Mouse (Mus musculus) urinary bladder, postnatal 10 days (tissue): ENCODE results near the gene Zbtb20.

Experiments
- DNase-seq: peaks from one replicate; pipeline ENCODE4 v3.0.0; 2022; ENCODE audit warnings: low spot score

The Zbtb20 gene

GRCm38 (mm10) chr16:43397629-43398323, 522.1 kb downstream of the Zbtb20 start:
- DNase-seq, result no peak

GRCm38 (mm10) chr16:43399428-43399827, 523.7 kb downstream of the Zbtb20 start:
- no peak for DNase-seq

GRCm38 (mm10) chr16:43400046-43400445, 524.4 kb downstream of the Zbtb20 start:
- no peak for DNase-seq

- DNase-seq, result no peak
Observed at GRCm38 (mm10) chr16:43400949-43401348, 525.3 kb downstream of the Zbtb20 start.

GRCm38 (mm10) chr16:43402888-43403287, 527.2 kb downstream of the Zbtb20 start:
- no peak for DNase-seq

GRCm38 (mm10) chr16:43405089-43405488, 529.4 kb downstream of the Zbtb20 start:
- no peak for DNase-seq

GRCm38 (mm10) chr16:43407594-43408142, 532.0 kb downstream of the Zbtb20 start:
- no peak for DNase-seq

GRCm38 (mm10) chr16:43408622-43409021, 532.9 kb downstream of the Zbtb20 start:
- DNase-seq, result no peak

GRCm38 (mm10) chr16:43409108-43409909, 533.6 kb downstream of the Zbtb20 start:
- DNase-seq, result no peak

- no peak for DNase-seq
Observed at GRCm38 (mm10) chr16:43409910-43410612, 534.4 kb downstream of the Zbtb20 start.

- no peak for DNase-seq
Observed at GRCm38 (mm10) chr16:43410613-43410974, 534.9 kb downstream of the Zbtb20 start.

GRCm38 (mm10) chr16:43415864-43416263, 540.2 kb downstream of the Zbtb20 start:
- DNase-seq, result no peak

- no peak for DNase-seq
Observed at GRCm38 (mm10) chr16:43419923-43420322, 544.2 kb downstream of the Zbtb20 start.

GRCm38 (mm10) chr16:43428955-43429354, 553.3 kb downstream of the Zbtb20 start:
- no peak for DNase-seq

GRCm38 (mm10) chr16:43430030-43430429, 554.3 kb downstream of the Zbtb20 start:
- DNase-seq, result no peak

- no peak for DNase-seq
Observed at GRCm38 (mm10) chr16:43431514-43432371, 556.1 kb downstream of the Zbtb20 start.

GRCm38 (mm10) chr16:43434941-43435340, 559.3 kb downstream of the Zbtb20 start:
- DNase-seq, result no peak

- no peak for DNase-seq
Observed at GRCm38 (mm10) chr16:43438878-43439371, 563.2 kb downstream of the Zbtb20 start.

GRCm38 (mm10) chr16:43441392-43441791, 565.7 kb downstream of the Zbtb20 start:
- DNase-seq, result no peak

- no peak for DNase-seq
Observed at GRCm38 (mm10) chr16:43443034-43443433, 567.4 kb downstream of the Zbtb20 start.
